Mouse (Mus musculus) heart, adult 2 months (tissue): ENCODE results near the gene Rrp9. TPM values are rescaled to one million over a fixed set of nuclear protein-coding genes. Genes with fewer than 3 reads are reported as not detected.

Source experiments
- DNase-seq, 2 experiments: peaks; one replicate each; pipeline ENCODE4 v3.0.0; 2021
- H3K27ac ChIP-seq: fragments of 200-600 bp; 2 replicates; pipeline ENCODE4 v1.8.1; 2022
- H3K27me3 ChIP-seq: fragments of 200-500 bp; 2 replicates; pipeline ENCODE4 v1.6.1; 2012; ENCODE audit warnings: mild to moderate bottlenecking, low read length, inconsistent platforms, mixed read lengths; ENCODE audit not compliant: control insufficient read depth, insufficient read depth
- H3K36me3 ChIP-seq: fragments of 200-500 bp; 2 replicates; pipeline ENCODE4 v1.6.1; 2012; ENCODE audit warnings: low read length, inconsistent platforms; ENCODE audit not compliant: control insufficient read depth, insufficient read depth
- H3K4me1 ChIP-seq: fragments of 200-500 bp; 2 replicates; pipeline ENCODE4 v1.6.1; 2011; ENCODE audit warnings: low read length; ENCODE audit not compliant: control insufficient read depth, insufficient read depth
- H3K4me3 ChIP-seq: fragments of 200-600 bp; 2 replicates; pipeline ENCODE4 v1.8.1; 2022
- H3K79me2 ChIP-seq: fragments of 200-500 bp; replicated peaks from 2 replicates; pipeline ENCODE4 v1.6.1; 2012; ENCODE audit warnings: mild to moderate bottlenecking, inconsistent platforms, low read length, moderate library complexity, mixed read lengths; ENCODE audit not compliant: control insufficient read depth, insufficient read depth
- H3K9ac ChIP-seq: fragments of 200-500 bp; 2 replicates; pipeline ENCODE4 v1.6.1; 2012; ENCODE audit warnings: low read depth, mild to moderate bottlenecking, control low read depth, inconsistent platforms, low read length, mixed read lengths
- CTCF ChIP-seq: fragments of 200-600 bp; IDR thresholded peaks from 2 replicates; pipeline ENCODE4 v1.8.1; 2022; ENCODE audit warnings: antibody characterized with exemption, mild to moderate bottlenecking, moderate library complexity
- EP300 ChIP-seq: fragments of 200-500 bp; IDR thresholded peaks from 2 replicates; pipeline ENCODE4 v1.6.1; 2011; ENCODE audit warnings: low read depth, low read length, control low read depth; ENCODE audit not compliant: insufficient read depth
- POLR2A ChIP-seq: fragments of 200-500 bp; IDR thresholded peaks from 2 replicates; pipeline ENCODE4 v1.6.1; 2011; ENCODE audit warnings: mild to moderate bottlenecking, low read depth, low read length, control low read depth; ENCODE audit not compliant: insufficient read depth
- WGBS: fragments of 180-500 bp; shearing (Covaris S2); methylation state at CpG from one replicate; pipeline ENCODE4 v1.1.7; 2018; 5-methylcytosine and 5-hydroxymethylcytosine counted together
- intact Hi-C: fragments of 180-260 bp; cut with DNase I; formaldehyde crosslinking; loops from one replicate; pipeline ENCODE4 v1.15.1; 2025
- polyA plus RNA-seq: library from polyadenylated mRNA; depleted of rRNA; stranded (reverse); fragments of >200 nt; gene quantifications from 2 replicates; pipeline ENCODE4 v1.2.3, GENCODE M21; 2012; rRNA removed
- total RNA-seq, 2 experiments: library from RNA; stranded (reverse); gene quantifications; 2 replicates each; pipeline ENCODE4 v1.2.3; 2021

Rrp9 gene
- total and polyA plus RNA-seq, 3 experiments: 18.9 to 23.4 (median 21.0) TPM

DNA sequence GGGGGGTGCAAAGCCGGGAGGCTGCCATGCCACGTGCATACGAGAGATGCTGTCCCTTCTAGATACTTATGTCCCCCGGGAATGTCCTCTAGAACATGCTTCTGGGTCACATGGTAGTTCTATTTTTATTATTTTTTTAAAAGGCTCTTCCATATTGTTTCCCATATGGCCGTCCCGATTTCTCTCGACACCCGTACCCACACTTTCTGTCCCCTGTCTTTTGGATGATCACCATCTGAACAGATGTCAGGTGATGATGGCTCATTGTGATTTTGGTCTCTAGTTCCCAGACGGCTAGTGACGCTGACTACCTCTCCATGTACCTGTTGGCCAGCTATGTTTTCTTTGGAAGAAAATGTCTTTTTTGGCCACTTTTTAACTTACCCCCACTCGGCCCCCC lies 59.2 kb downstream of the Rrp9 start:
- WGBS: 86% methylated on average over 11 of the region's 11 CpGs

More for the DNA sequence above, 59.2 kb downstream of the Rrp9 start:
- H3K27me3 ChIP-seq: no peaks in the 10 kb centered on the region
- H3K79me2 ChIP-seq: no peaks in the 10 kb centered on the region
- DNase-seq: no peak
- intact Hi-C loops: no loop called here
- TF ChIP-seq EP300 (no peak), CTCF (no peak), POLR2A (no peak)
- no peaks in the 10 kb centered on the region for H3K4me1 ChIP-seq
- H3K27ac ChIP-seq: no peak overlapping the region
- H3K36me3 ChIP-seq: no peaks in the 10 kb centered on the region
- H3K9ac ChIP-seq: no peak overlapping the region
- H3K4me3 ChIP-seq: no peak overlapping the region

Other genes with a start within 250 kb of the Rrp9 start
- gene Alas1, start 227.3 kb upstream of the Rrp9 start, total RNA-seq: 100 to 1,000 TPM; 438 to 443 TPM
- 382 and 470 TPM in 2 replicates for gene Alas1, start 227.3 kb upstream of the Rrp9 start, polyA plus RNA-seq
- 1 to 10 TPM; 3.2 to 4.0 TPM for gene Poc1a, start 194.9 kb upstream of the Rrp9 start, total RNA-seq
- 5.9 and 6.2 TPM in 2 replicates for gene Poc1a, start 194.9 kb upstream of the Rrp9 start, polyA plus RNA-seq
- 10 to 100 TPM; 47.6 to 64.9 TPM for gene Dusp7, start 107.3 kb upstream of the Rrp9 start, total RNA-seq
- gene Dusp7, start 107.3 kb upstream of the Rrp9 start, polyA plus RNA-seq: 102 and 118 TPM in 2 replicates
- 100 to 1,000 TPM; 251 to 296 TPM for gene Rpl29, start 46.5 kb upstream of the Rrp9 start, total RNA-seq
- gene Rpl29, start 46.5 kb upstream of the Rrp9 start, polyA plus RNA-seq: 247 and 287 TPM in 2 replicates
- gene Acy1, start 37.6 kb upstream of the Rrp9 start, total RNA-seq: 10 to 100 TPM; 20.1 to 26.7 TPM
- 12.0 and 12.5 TPM in 2 replicates for gene Acy1, start 37.6 kb upstream of the Rrp9 start, polyA plus RNA-seq
- gene Abhd14b, start 28.5 kb upstream of the Rrp9 start, total RNA-seq: 1 to 10 TPM; 6.6 to 6.8 TPM
- 27.8 and 34.8 TPM in 2 replicates for gene Abhd14b, start 28.5 kb upstream of the Rrp9 start, polyA plus RNA-seq
- 10 to 100 TPM; 18.7 to 21.8 TPM for gene Abhd14a, start 28.3 kb upstream of the Rrp9 start, total RNA-seq
- 33.2 and 43.0 TPM in 2 replicates for gene Abhd14a, start 28.3 kb upstream of the Rrp9 start, polyA plus RNA-seq
- gene Pcbp4, start 22.7 kb upstream of the Rrp9 start, total RNA-seq: 10 to 100 TPM; 70.0 to 74.6 TPM
- gene Pcbp4, start 22.7 kb upstream of the Rrp9 start, polyA plus RNA-seq: 92.8 and 95.8 TPM in 2 replicates
- not detected for gene Gpr62, start 10.0 kb upstream of the Rrp9 start, total RNA-seq
- 0.12 TPM in 1 of 2 replicates, not detected in the other for gene Gpr62, start 10.0 kb upstream of the Rrp9 start, polyA plus RNA-seq
- 10 to 100 TPM; 29.4 to 31.2 TPM for gene Parp3, start 986 bp downstream of the Rrp9 start, total RNA-seq
- 35.1 and 46.7 TPM in 2 replicates for gene Parp3, start 986 bp downstream of the Rrp9 start, polyA plus RNA-seq
- not detected for gene Iqcf1, start 24.0 kb downstream of the Rrp9 start, total RNA-seq
- 0.37 TPM in 1 of 2 replicates, not detected in the other for gene Iqcf1, start 24.0 kb downstream of the Rrp9 start, polyA plus RNA-seq
- not detected for gene Iqcf5, start 38.6 kb downstream of the Rrp9 start, total RNA-seq
- not detected in 2 replicates for gene Iqcf5, start 38.6 kb downstream of the Rrp9 start, polyA plus RNA-seq
- not detected for gene Iqcf3, start 85.7 kb downstream of the Rrp9 start, total RNA-seq
- gene Iqcf3, start 85.7 kb downstream of the Rrp9 start, polyA plus RNA-seq: 0.15 TPM in 1 of 2 replicates, not detected in the other
- gene Iqcf4, start 95.0 kb downstream of the Rrp9 start, total RNA-seq: not detected
- not detected in 2 replicates for gene Iqcf4, start 95.0 kb downstream of the Rrp9 start, polyA plus RNA-seq
- not detected for gene Iqcf6, start 150.6 kb downstream of the Rrp9 start, total RNA-seq
- not detected in 2 replicates for gene Iqcf6, start 150.6 kb downstream of the Rrp9 start, polyA plus RNA-seq
- gene Grm2, start 180.1 kb downstream of the Rrp9 start, total RNA-seq: not detected
- 0.09 TPM in 1 of 2 replicates, not detected in the other for gene Grm2, start 180.1 kb downstream of the Rrp9 start, polyA plus RNA-seq
- 10 to 100 TPM; 40.3 to 47.6 TPM for gene Tex264, start 210.0 kb downstream of the Rrp9 start, total RNA-seq
- gene Tex264, start 210.0 kb downstream of the Rrp9 start, polyA plus RNA-seq: 62.1 and 69.2 TPM in 2 replicates